Mouse (Mus musculus): ENCODE measurements around the gene Tdrd7. TPM values are rescaled to one million over a fixed set of nuclear protein-coding genes. Genes with fewer than 3 reads are reported as not detected.

Gene Tdrd7
- total RNA-seq, 1 experiment, result 6.0 TPM

GRCm38 (mm10) chr4:46080261-46080660 is 115.1 kb downstream of the Tdrd7 start:
- TF ChIP-seq HCFC1 (IDR thresholded peaks at IDR 0.05; ENCODE audit: borderline replicate concordance, insufficient read depth, low read length), result no peak
- H3K4me1 ChIP-seq (ENCODE audit: control insufficient read depth in 2 of 2, insufficient read depth in 2 of 2, low read length in 2 of 2, poor library complexity in 1 of 2), result no peaks in the 10 kb centered on the region
- H3K9ac ChIP-seq (ENCODE audit: insufficient read depth, low read depth, low read length, poor library complexity, severe bottlenecking), result no peak overlapping the region
- no peak overlapping the region for H3K27ac ChIP-seq (ENCODE audit: insufficient read depth, low read depth, low read length, poor library complexity, severe bottlenecking)
- in situ Hi-C loops (cut with MboI; ENCODE audit: low sequenced_read_pairs in 2 of 2, unreplicated experiment in 2 of 2), result no loop called here
- no peaks in the 10 kb centered on the region for H3K9me3 ChIP-seq (ENCODE audit: control insufficient read depth, insufficient read depth, low read depth, low read length)
- H3K4me3 ChIP-seq (ENCODE audit: insufficient read depth in 1 of 2, low read depth in 1 of 2, low read length in 2 of 2, poor library complexity in 1 of 2, severe bottlenecking in 1 of 2), result no peak overlapping the region
- H3K36me3 ChIP-seq (ENCODE audit: control insufficient read depth, insufficient read depth, low read length, poor library complexity, severe bottlenecking), result no peaks in the 10 kb centered on the region
- no peak for DNase-seq (ENCODE audit: low read depth, low spot score)

GRCm38 (mm10) chr4:46082555-46082954 is 117.4 kb downstream of the Tdrd7 start:
- no peak for DNase-seq (ENCODE audit: low read depth, low spot score)
- no peaks in the 10 kb centered on the region for H3K36me3 ChIP-seq (ENCODE audit: control insufficient read depth, insufficient read depth, low read length, poor library complexity, severe bottlenecking)
- no peaks in the 10 kb centered on the region for H3K9me3 ChIP-seq (ENCODE audit: control insufficient read depth, insufficient read depth, low read depth, low read length)
- no peak overlapping the region for H3K4me3 ChIP-seq (ENCODE audit: insufficient read depth in 1 of 2, low read depth in 1 of 2, low read length in 2 of 2, poor library complexity in 1 of 2, severe bottlenecking in 1 of 2)
- peaks cover 0 to 9% of the 10 kb centered on the region in 2 experiments; a peak in 2 of 4 replicates for H3K4me1 ChIP-seq (ENCODE audit: control insufficient read depth in 2 of 2, insufficient read depth in 2 of 2, low read length in 2 of 2, poor library complexity in 1 of 2)
- in situ Hi-C loops (cut with MboI; ENCODE audit: low sequenced_read_pairs in 2 of 2, unreplicated experiment in 2 of 2), result no loop called here
- H3K27ac ChIP-seq (ENCODE audit: insufficient read depth, low read depth, low read length, poor library complexity, severe bottlenecking), result no peak overlapping the region
- H3K9ac ChIP-seq (ENCODE audit: insufficient read depth, low read depth, low read length, poor library complexity, severe bottlenecking), result no peak overlapping the region
- TF ChIP-seq ZC3H11A (IDR thresholded peaks at IDR 0.05; ENCODE audit: borderline replicate concordance, low read depth, low read length) (no peak), CHD2 (IDR thresholded peaks at IDR 0.05; ENCODE audit: low read depth, low read length) (no peak), MAFK (IDR thresholded peaks at IDR 0.05; ENCODE audit: insufficient read depth, low read depth, low read length) (no peak), ZNF384 (IDR thresholded peaks at IDR 0.05; ENCODE audit: low read depth, low read length) (no peak), HCFC1 (IDR thresholded peaks at IDR 0.05; ENCODE audit: borderline replicate concordance, insufficient read depth, low read length) (no peak)

Other genes with a start within 250 kb of the Tdrd7 start
- 3.6 and 4.0 TPM in 2 replicates for gene Aldh1b1, start 166.3 kb upstream of the Tdrd7 start, total RNA-seq (2012; rRNA removed)
- 4.1 and 6.8 TPM in 2 replicates for gene Igfbpl1, start 138.4 kb upstream of the Tdrd7 start, total RNA-seq (2012; rRNA removed)
- gene Stra6l, start 116.7 kb upstream of the Tdrd7 start, total RNA-seq (2012; rRNA removed), result 0.37 and 0.40 TPM in 2 replicates
- gene Ccdc180, start 75.0 kb upstream of the Tdrd7 start, total RNA-seq (2012; rRNA removed), result not detected in 2 replicates
- 0.53 and 0.54 TPM in 2 replicates for gene Tmod1, start 73.6 kb downstream of the Tdrd7 start, total RNA-seq (2012; rRNA removed)
- gene Ncbp1, start 173.3 kb downstream of the Tdrd7 start, total RNA-seq (2012; rRNA removed), result 80.1 and 83.0 TPM in 2 replicates
- gene Tstd2, start 173.4 kb downstream of the Tdrd7 start, total RNA-seq (2012; rRNA removed), result 21.2 and 28.9 TPM in 2 replicates
- gene Xpa, start 231.0 kb downstream of the Tdrd7 start, total RNA-seq (2012; rRNA removed), result 10.5 and 11.7 TPM in 2 replicates